Mouse (Mus musculus): ENCODE data around the gene Adcy7. TPM values are rescaled to one million over a fixed set of nuclear protein-coding genes. Genes with fewer than 3 reads are reported as not detected.

The Adcy7 gene
- polyA plus RNA-seq, 1 experiment, result 5.4 TPM

DNA sequence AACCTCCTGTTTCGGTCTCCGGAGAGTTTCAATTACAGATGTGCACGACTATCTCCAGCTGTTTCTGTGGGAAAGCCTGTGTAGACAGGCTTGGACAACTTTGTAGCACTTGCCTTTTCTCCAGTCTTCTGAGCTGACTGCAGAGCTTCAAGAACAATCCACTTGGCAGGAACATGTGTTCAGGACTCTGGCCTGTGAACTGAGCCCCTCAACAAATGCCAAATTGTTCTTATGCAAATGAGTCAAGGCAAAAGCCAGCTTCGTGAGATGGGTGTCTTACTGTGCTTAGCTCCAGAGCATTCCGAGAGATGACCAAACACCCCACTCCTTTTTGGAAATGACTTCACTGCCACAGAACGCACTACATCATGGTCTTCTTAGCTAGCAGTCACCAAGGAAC is 56.5 kb downstream of the Adcy7 start:
- no peaks in the 10 kb centered on the region for H3K4me1 ChIP-seq (ENCODE audit: control insufficient read depth, insufficient read depth, low read length)
- no peaks in the 10 kb centered on the region for H3K27me3 ChIP-seq (ENCODE audit: control insufficient read depth, insufficient read depth, low read length)
- H3K4me3 ChIP-seq (ENCODE audit: control insufficient read depth, low read depth, low read length), result no peak overlapping the region
- H3K27ac ChIP-seq (ENCODE audit: control insufficient read depth, insufficient read depth, low read depth, low read length), result no peak overlapping the region
- H3K36me3 ChIP-seq (ENCODE audit: control insufficient read depth, insufficient read depth, low read length), result peaks cover 1% of the 10 kb centered on the region
- TF ChIP-seq CTCF (IDR thresholded peaks at IDR 0.05; ENCODE audit: control insufficient read depth, insufficient read depth, insufficient replicate concordance, low read depth, low read length), result no peak
- no peak for TF ChIP-seq POLR2A (IDR thresholded peaks at IDR 0.05; ENCODE audit: control insufficient read depth, low read depth, low read length)

DNA sequence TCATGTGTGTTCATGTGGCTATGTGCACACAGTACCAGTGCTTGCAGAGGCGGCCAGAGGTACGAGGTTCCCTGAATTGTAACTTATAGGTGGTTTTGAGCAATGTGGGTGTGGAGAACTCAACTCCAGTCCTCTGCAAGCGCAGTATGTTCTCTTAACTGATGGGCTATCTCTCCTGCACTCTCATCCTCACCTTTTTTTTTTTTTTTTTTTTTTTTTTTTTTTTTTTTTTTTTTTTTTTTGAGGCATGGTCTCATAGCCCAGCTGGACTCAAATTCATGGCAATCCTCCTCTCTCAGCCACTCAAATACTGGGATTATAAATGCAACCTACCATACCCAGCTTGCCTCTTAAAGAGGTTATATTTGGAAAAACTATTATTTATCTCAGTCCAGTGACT is 58.6 kb downstream of the Adcy7 start:
- H3K36me3 ChIP-seq (ENCODE audit: control insufficient read depth, insufficient read depth, low read length), result peaks cover 4% of the 10 kb centered on the region

DNA sequence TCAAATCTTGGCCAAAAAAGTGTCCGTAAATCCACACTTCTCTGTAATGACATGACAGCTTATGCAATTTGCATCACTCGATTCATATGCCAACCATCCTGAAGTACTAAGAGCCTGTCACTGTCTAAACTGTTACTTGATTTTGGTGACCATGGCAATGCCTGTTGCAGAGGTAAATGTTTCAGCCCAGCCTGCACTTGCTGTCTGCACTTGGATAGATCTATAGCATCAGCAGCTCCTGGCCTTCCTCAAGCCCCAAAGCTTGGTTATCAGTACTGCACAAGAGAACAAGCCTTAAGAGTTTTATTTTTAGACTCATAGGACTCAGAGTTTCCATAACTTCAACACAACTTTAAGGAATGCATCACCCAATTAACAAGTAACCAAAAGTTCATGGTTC is 62.2 kb downstream of the Adcy7 start:
- Histone ChIP-seq H3K27ac (ENCODE audit: control insufficient read depth, insufficient read depth, low read depth, low read length) (no peak overlapping the region), H3K4me3 (ENCODE audit: control insufficient read depth, low read depth, low read length) (no peak overlapping the region), H3K4me1 (ENCODE audit: control insufficient read depth, insufficient read depth, low read length) (no peaks in the 10 kb centered on the region), H3K27me3 (ENCODE audit: control insufficient read depth, insufficient read depth, low read length) (no peaks in the 10 kb centered on the region), H3K36me3 (ENCODE audit: control insufficient read depth, insufficient read depth, low read length) (peaks cover 7% of the 10 kb centered on the region)
- TF ChIP-seq POLR2A (IDR thresholded peaks at IDR 0.05; ENCODE audit: control insufficient read depth, low read depth, low read length) (no peak), CTCF (IDR thresholded peaks at IDR 0.05; ENCODE audit: control insufficient read depth, insufficient read depth, insufficient replicate concordance, low read depth, low read length) (no peak)

More for the DNA sequence above, 58.6 kb downstream of the Adcy7 start:
- TF ChIP-seq POLR2A (IDR thresholded peaks at IDR 0.05; ENCODE audit: control insufficient read depth, low read depth, low read length) (no peak), CTCF (IDR thresholded peaks at IDR 0.05; ENCODE audit: control insufficient read depth, insufficient read depth, insufficient replicate concordance, low read depth, low read length) (no peak)
- no peak overlapping the region for H3K27ac ChIP-seq (ENCODE audit: control insufficient read depth, insufficient read depth, low read depth, low read length)
- H3K27me3 ChIP-seq (ENCODE audit: control insufficient read depth, insufficient read depth, low read length), result no peaks in the 10 kb centered on the region
- H3K4me1 ChIP-seq (ENCODE audit: control insufficient read depth, insufficient read depth, low read length), result no peaks in the 10 kb centered on the region
- no peak overlapping the region for H3K4me3 ChIP-seq (ENCODE audit: control insufficient read depth, low read depth, low read length)

DNA sequence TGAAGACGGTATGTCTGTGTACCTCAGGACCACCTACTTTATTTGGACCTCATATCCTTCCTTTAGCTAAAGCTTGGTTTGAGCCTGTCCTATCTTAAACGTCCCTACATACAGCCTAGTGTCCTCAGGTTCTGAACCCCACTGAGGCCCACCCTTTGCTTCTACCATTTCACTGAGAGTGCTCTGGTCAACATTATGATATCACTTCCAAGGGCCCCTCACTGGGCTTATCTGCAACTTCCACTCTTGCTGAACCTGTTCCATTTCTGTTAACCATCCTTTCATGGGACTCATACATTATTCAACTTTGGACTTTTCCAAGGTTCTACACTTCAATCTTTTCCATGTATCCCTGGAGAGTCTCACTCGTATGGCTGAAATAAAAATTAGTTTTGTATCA is 62.8 kb downstream of the Adcy7 start:
- no peak for TF ChIP-seq POLR2A (IDR thresholded peaks at IDR 0.05; ENCODE audit: control insufficient read depth, low read depth, low read length)
- no peak for TF ChIP-seq CTCF (IDR thresholded peaks at IDR 0.05; ENCODE audit: control insufficient read depth, insufficient read depth, insufficient replicate concordance, low read depth, low read length)
- Histone ChIP-seq H3K27ac (ENCODE audit: control insufficient read depth, insufficient read depth, low read depth, low read length) (no peak overlapping the region), H3K27me3 (ENCODE audit: control insufficient read depth, insufficient read depth, low read length) (no peaks in the 10 kb centered on the region), H3K4me3 (ENCODE audit: control insufficient read depth, low read depth, low read length) (no peak overlapping the region), H3K4me1 (ENCODE audit: control insufficient read depth, insufficient read depth, low read length) (no peaks in the 10 kb centered on the region), H3K36me3 (ENCODE audit: control insufficient read depth, insufficient read depth, low read length) (peaks cover 7% of the 10 kb centered on the region)

DNA sequence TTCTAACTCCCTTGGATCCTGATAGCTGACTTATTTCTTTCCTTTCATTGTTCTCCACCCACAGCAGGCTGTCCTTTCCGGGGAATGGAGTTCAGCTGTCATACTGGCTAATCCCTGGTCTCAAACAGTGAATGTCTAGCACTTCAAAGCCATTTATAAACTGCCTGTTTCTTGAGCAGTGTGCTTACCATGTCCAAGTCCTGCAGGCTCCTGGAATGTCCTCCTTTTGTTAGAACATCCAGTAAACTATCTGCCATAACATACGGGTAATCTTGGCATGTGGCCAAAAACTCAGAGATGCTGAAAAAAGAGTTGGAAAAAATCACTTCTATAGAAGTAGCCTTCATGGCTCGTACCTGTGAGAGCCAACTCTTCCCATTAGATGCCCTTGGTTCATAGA is 67.0 kb downstream of the Adcy7 start:
- Histone ChIP-seq H3K27me3 (ENCODE audit: control insufficient read depth, insufficient read depth, low read length) (no peaks in the 10 kb centered on the region), H3K4me3 (ENCODE audit: control insufficient read depth, low read depth, low read length) (no peak overlapping the region), H3K36me3 (ENCODE audit: control insufficient read depth, insufficient read depth, low read length) (peaks cover 4% of the 10 kb centered on the region), H3K27ac (ENCODE audit: control insufficient read depth, insufficient read depth, low read depth, low read length) (no peak overlapping the region), H3K4me1 (ENCODE audit: control insufficient read depth, insufficient read depth, low read length) (no peaks in the 10 kb centered on the region)
- TF ChIP-seq CTCF (IDR thresholded peaks at IDR 0.05; ENCODE audit: control insufficient read depth, insufficient read depth, insufficient replicate concordance, low read depth, low read length) (no peak), POLR2A (IDR thresholded peaks at IDR 0.05; ENCODE audit: control insufficient read depth, low read depth, low read length) (no peak)

DNA sequence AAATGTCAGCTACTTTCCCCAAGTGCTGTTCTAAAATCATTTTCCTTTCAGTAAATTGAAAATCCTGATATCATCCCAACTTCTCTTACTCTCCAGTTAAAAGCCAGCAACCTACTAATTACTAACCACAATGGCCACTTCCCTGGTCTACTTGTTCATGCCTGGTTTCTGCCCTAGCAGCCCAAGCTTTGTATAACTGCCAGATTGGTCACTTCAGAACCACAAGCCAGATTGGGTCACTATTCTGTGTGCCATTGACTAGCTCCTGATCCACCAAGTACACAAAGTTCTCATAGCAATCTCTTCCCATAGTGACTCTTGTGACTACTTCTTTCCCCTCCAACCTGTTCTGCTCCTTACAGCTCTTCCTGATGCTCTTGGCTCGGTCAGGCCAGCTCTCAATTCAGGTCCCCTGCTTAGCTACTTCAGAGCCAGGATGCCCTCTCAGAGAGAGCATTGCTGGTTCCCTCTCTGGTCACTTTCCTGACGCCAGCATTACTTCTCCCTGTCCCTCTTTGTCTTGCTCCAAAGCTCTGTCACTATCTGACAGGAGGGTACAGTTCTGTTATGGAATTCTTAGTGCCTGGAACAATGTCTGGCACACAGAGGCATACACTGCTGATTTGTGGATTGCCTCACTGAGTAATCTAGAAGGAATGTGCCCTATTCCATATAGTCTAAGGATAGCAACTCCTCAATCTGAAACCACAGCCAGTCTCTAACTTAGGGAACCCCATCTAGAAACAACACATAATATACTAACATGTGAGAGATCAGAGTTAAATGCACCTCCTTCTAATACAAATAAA is 67.9 kb downstream of the Adcy7 start:
- peaks cover 6% of the 10 kb centered on the region for H3K36me3 ChIP-seq (ENCODE audit: control insufficient read depth, insufficient read depth, low read length)
- H3K27me3 ChIP-seq (ENCODE audit: control insufficient read depth, insufficient read depth, low read length), result no peaks in the 10 kb centered on the region
- no peaks in the 10 kb centered on the region for H3K4me1 ChIP-seq (ENCODE audit: control insufficient read depth, insufficient read depth, low read length)
- TF ChIP-seq POLR2A (IDR thresholded peaks at IDR 0.05; ENCODE audit: control insufficient read depth, low read depth, low read length), result no peak
- no peak for TF ChIP-seq CTCF (IDR thresholded peaks at IDR 0.05; ENCODE audit: control insufficient read depth, insufficient read depth, insufficient replicate concordance, low read depth, low read length)
- H3K4me3 ChIP-seq (ENCODE audit: control insufficient read depth, low read depth, low read length), result no peak overlapping the region
- no peak overlapping the region for H3K27ac ChIP-seq (ENCODE audit: control insufficient read depth, insufficient read depth, low read depth, low read length)

DNA sequence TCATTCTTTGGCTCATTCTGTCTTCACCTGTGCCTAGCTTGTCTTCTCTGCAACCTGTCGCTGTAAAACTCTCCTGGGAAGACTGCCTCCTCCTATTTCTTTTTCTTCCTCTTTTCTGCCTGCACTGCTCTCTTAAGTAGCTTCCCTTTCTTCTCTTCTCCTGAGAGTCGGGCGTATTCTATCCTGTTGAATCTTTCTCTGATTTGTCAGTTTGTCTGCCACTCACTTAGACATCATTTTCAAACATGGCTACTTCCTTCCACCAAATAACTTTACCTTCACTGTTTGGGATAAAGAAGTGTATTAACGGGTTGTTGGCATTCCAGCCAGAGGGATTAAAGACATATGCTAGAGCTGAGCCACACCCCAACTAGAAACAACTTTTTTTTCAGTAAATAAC is 69.8 kb downstream of the Adcy7 start:
- H3K27me3 ChIP-seq (ENCODE audit: control insufficient read depth, insufficient read depth, low read length), result no peaks in the 10 kb centered on the region
- TF ChIP-seq POLR2A (IDR thresholded peaks at IDR 0.05; ENCODE audit: control insufficient read depth, low read depth, low read length) (no peak), CTCF (IDR thresholded peaks at IDR 0.05; ENCODE audit: control insufficient read depth, insufficient read depth, insufficient replicate concordance, low read depth, low read length) (no peak)
- H3K36me3 ChIP-seq (ENCODE audit: control insufficient read depth, insufficient read depth, low read length), result peaks cover 9% of the 10 kb centered on the region
- H3K4me3 ChIP-seq (ENCODE audit: control insufficient read depth, low read depth, low read length), result no peak overlapping the region
- H3K4me1 ChIP-seq (ENCODE audit: control insufficient read depth, insufficient read depth, low read length), result no peaks in the 10 kb centered on the region
- H3K27ac ChIP-seq (ENCODE audit: control insufficient read depth, insufficient read depth, low read depth, low read length), result no peak overlapping the region
